ENCODE assay signal across 13 mouse cellular contexts in the genomic region with DNA sequence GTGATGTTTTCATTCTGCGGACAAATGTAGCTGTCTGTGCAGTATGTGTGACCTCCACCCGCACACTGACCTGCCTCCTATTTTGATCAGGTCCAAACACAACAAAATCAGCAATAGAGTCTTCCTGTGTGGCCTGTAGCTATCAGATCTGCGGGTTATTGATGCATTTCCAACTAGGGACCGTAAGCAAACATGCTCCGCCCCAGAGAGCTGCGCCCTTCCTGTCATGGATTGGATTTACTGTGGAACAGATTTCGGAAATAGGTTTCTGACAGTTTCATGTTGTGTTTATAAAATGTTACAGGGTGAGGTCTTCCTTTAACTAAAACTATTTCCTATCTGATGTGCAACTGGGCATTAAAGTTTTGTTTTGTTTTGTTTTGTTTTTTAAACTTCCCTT.
DNase-seq lines count a peak whose midpoint lies in the region; TF ChIP-seq lines count a peak whose summit lies in the region.
"Had no signal": no experiment of that assay in that cellular context is flagged by ENCODE, and none has a peak within 500 bp of the region (broad histone marks: within the 10 kb centered on the region; RNA-seq: fewer than 3 reads in every experiment).

No protein-coding gene starts in this region.

- peak overlapping the region; percentile 60; the same call in 1 of the 2 replicates for H3K27ac ChIP-seq in layer of hippocampus, adult 2 months
- H3K27ac ChIP-seq: forebrain, embryonic 12.5 days; hindbrain, embryonic 10.5 days had no signal

- DNase-seq in layer of hippocampus, adult 2 months (ENCODE audit: low spot score in 2 of 2) = no peak
- no peak for DNase-seq in layer of hippocampus, postnatal 14 days (ENCODE audit: low spot score in 2 of 2)
- peak; percentile 36 to 50 for DNase-seq in kidney, adult 8-10 months
- DNase-seq in kidney, postnatal 14 days = peak; percentile 66
- DNase-seq in lung, postnatal 25 days (ENCODE audit: low spot score) = peak; percentile 78
- no peak for DNase-seq in right cerebral cortex, adult 18-20 months
- no peak for DNase-seq in adrenal gland, postnatal 4 days (ENCODE audit: low spot score in 2 of 2)
- DNase-seq: adrenal gland, adult 2 months; cerebellum, adult 8-10 months; layer of hippocampus, adult 9-11 months; right cerebral cortex, postnatal 14 days had no signal

- no peak overlapping the region for H3K4me3 ChIP-seq in layer of hippocampus, adult 2 months
- H3K4me3 ChIP-seq: forebrain, embryonic 12.5 days; hindbrain, embryonic 10.5 days had no signal

- TF ChIP-seq CTCF in layer of hippocampus, adult 2 months (conservative IDR thresholded peaks at IDR 0.05) = no peak

Comparison
In these comparisons a context has a peak if more than half of its experiments do, and no peak if none do; other contexts are left out.
1. DNase-seq: peak in kidney, adult 8-10 months (2 of 2), kidney, postnatal 14 days (single experiment) and lung, postnatal 25 days (single experiment); none in layer of hippocampus, adult 2 months (0 of 2), layer of hippocampus, postnatal 14 days (0 of 2), right cerebral cortex, adult 18-20 months (single experiment) and adrenal gland, postnatal 4 days (0 of 2).